Mouse (Mus musculus): ENCODE data around the gene Fastkd3.

The Fastkd3 gene

DNA sequence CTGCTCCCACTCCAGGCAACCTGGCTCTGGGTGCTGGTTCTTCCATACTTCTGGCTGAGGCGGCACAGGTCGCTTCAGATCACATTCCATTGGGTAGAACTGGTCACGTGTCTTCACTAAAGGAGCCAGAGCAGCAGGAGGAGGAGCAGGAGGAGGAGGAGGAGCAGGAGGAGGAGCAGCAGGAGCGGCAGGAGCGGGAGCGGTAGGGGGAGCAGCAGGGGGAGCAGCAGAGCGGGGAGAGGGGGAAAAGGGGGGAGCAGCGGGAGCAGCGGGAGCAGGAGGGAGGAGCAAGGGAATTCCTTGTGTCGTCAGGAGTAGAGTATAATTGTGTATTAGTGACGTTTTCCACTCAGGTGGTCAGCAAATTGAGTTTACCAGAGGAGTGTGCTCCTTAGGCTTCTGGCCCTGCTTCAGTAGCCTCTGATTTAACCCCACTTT, 23.7 kb downstream of the Fastkd3 start:
- DNase-seq (ENCODE audit: extremely low read depth, insufficient read length, low spot score) = peak; percentile 75

DNA sequence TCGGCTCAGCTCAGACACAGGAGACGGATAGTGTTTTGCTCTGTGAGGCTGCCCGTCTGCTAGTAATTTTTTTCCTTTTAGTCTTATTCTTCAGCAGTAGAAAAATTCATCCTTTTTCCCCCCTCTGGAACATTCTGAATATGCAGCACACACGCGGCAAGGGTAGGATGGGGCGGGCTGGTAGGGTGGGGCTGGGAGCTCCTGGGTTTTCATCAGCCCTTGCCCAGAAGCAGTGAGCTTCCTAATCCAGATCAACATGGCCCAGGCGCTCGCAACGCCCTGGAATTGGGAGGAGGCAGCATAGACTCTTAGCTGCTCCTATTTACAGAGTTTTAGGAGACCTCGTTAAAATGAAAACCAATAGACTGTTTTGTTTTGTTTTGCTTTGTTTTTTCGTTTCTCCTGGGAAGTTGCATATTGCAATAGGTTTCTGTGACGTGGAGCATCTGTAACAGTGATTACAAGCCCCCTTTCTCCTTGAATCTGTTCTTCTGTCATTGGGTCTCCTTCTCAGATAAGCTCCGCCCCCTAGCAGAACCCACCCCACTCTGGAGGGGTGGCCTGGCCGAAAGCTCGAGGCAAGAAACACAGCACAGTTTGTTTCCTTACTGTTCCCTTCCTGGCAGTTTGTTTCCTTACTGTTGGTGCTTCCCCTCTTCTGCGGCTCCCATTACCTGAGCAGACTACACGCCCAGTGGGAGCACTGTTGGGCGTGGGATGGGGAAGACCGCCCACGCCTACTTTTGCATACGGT, 25.8 kb downstream of the Fastkd3 start:
- DNase-seq (ENCODE audit: extremely low read depth, insufficient read length, low spot score) = no peak

DNA sequence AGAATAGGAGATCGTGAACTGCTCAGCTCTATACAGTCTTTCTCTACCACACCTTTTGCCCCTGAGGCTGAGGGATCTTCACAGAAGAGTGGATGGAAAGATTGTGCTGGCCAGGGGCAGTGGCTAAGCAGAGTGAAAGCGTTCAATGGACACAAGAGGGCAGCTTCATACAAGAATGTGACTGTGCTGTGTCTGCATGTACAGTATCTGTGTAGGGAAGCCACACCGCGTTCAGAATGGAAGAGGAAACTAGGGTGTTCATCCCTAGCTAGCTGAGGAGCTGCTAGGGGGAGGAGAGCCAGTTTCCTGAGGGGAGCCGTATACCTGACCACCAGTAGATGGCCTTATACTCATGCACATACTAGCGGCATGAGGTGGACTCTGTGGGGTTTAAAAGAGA, 40.8 kb downstream of the Fastkd3 start:
- no peak for DNase-seq (ENCODE audit: extremely low read depth, insufficient read length, low spot score)

DNA sequence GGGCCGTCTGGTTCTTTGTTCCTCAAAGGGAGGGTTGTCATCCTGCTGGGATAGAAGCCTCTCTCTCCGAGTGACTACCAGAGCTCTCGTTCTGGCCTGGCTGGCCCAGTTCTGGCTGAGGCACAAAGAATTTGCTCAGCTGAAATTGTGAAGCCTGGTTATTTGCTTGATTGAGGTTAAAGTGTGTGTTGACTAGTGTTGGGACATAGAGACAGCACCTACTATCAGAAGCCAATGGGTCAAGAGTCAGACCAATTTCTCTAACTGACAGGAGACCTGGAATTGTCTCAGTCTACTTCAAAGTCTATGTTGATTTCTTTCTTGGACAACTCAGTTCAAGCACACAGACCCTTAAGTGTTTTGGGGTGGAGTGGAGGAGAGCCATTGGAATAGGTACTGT, 45.0 kb downstream of the Fastkd3 start:
- no peak for DNase-seq (ENCODE audit: extremely low read depth, insufficient read length, low spot score)

Measured in 3134 (cell line).